Mouse (Mus musculus): ENCODE measurements around the gene Vps4a. TPM values are rescaled to one million over a fixed set of nuclear protein-coding genes. Genes with fewer than 3 reads are reported as not detected.
"Not testable (repeated sequence)": the region's sequence is repeated elsewhere in the genome, so short reads cannot be mapped to it uniquely, and the experiment has no call there.

Gene Vps4a
- polyA plus RNA-seq, 1 experiment from 2014 or later: 59.6 TPM

DNA sequence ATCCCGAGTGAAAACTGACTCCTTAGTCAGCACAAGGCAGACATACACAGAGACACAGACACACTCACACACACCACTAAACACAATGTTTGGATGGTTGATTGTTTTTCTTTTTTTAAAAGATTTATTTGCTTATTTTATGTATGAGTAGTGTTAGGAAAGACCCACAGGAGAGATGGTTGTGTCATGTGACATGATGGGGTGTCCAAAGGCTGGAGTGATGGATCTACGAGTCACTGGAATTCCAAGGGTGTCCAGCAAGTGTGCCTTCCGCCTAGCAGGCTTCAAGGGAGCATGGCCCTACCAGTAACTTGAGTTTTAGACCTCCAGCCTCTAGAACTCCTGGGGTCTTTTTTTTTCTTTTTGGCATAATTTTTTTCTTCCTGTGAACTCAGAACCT lies 1.7 kb upstream of the Vps4a start:
- no peak for TF ChIP-seq CTCF (IDR thresholded peaks at IDR 0.05)
- TF ChIP-seq EP300 (IDR thresholded peaks at IDR 0.05): no peak
- H3K9me3 ChIP-seq (ENCODE audit: low read length): no peaks in the 10 kb centered on the region
- H3K4me2 ChIP-seq (replicated peaks; ENCODE audit: low read depth, low read length): no peak overlapping the region
- H3K36me3 ChIP-seq (ENCODE audit: insufficient read depth, low read length): no peaks in the 10 kb centered on the region
- peaks cover 6% of the 10 kb centered on the region; the same call in 1 of the 2 replicates for H3K4me1 ChIP-seq (ENCODE audit: insufficient read depth, low read depth, low read length)
- no peak for DNase-seq (ENCODE audit: low spot score)
- no peaks in the 10 kb centered on the region for H3K27me3 ChIP-seq (replicated peaks; ENCODE audit: insufficient read depth, low read length)
- no peak overlapping the region for H3K27ac ChIP-seq (ENCODE audit: low read length)
- H3K9ac ChIP-seq (replicated peaks; ENCODE audit: low read depth): no peak overlapping the region
- ATAC-seq: no peak
- WGBS: 49% methylated on average over 3 of the region's 3 CpGs
- H3K4me3 ChIP-seq (ENCODE audit: low read depth, low read length): no peak overlapping the region

- ATAC-seq (no peak), DNase-seq (ENCODE audit: low spot score) (peak; percentile 35)
- H3K9me3 ChIP-seq (ENCODE audit: low read length): no peaks in the 10 kb centered on the region
- no peak overlapping the region for H3K4me3 ChIP-seq (ENCODE audit: low read depth, low read length)
- WGBS: 56% methylated on average over 5 of the region's 5 CpGs
- H3K9ac ChIP-seq (replicated peaks; ENCODE audit: low read depth): no peak overlapping the region
- TF ChIP-seq EP300 (IDR thresholded peaks at IDR 0.05) (no peak), CTCF (IDR thresholded peaks at IDR 0.05) (no peak)
- H3K27ac ChIP-seq (ENCODE audit: low read length): 0 out of 2 replicates have a peak overlapping the region, but pooled peaks have one; percentile 9
- no peaks in the 10 kb centered on the region for H3K27me3 ChIP-seq (replicated peaks; ENCODE audit: insufficient read depth, low read length)
- no peaks in the 10 kb centered on the region for H3K36me3 ChIP-seq (ENCODE audit: insufficient read depth, low read length)
- peaks cover 6% of the 10 kb centered on the region; the same call in 1 of the 2 replicates for H3K4me1 ChIP-seq (ENCODE audit: insufficient read depth, low read depth, low read length)
- no peak overlapping the region for H3K4me2 ChIP-seq (replicated peaks; ENCODE audit: low read depth, low read length)
Observed at GRCm38 (mm10) chr8:107030058-107030457, 964 bp upstream of the Vps4a start.

GRCm38 (mm10) chr8:107031577-107032090 lies 612 bp downstream of the Vps4a start:
- H3K27ac ChIP-seq (ENCODE audit: low read length): peak overlapping the region; percentile 87
- peaks cover 6% of the 10 kb centered on the region; the same call in 1 of the 2 replicates for H3K4me1 ChIP-seq (ENCODE audit: insufficient read depth, low read depth, low read length)
- H3K9ac ChIP-seq (replicated peaks; ENCODE audit: low read depth): peak overlapping the region; percentile 95
- no peaks in the 10 kb centered on the region for H3K27me3 ChIP-seq (replicated peaks; ENCODE audit: insufficient read depth, low read length)
- peak overlapping the region; percentile 88 for H3K4me3 ChIP-seq (ENCODE audit: low read depth, low read length)
- H3K9me3 ChIP-seq (ENCODE audit: low read length): no peaks in the 10 kb centered on the region
- WGBS: 0% methylated on average over 25 of the region's 40 CpGs
- 0 out of 2 replicates have a peak, but pooled peaks cover 5% of the 10 kb centered on the region for H3K36me3 ChIP-seq (ENCODE audit: insufficient read depth, low read length)
- DNase-seq (ENCODE audit: low spot score) (peak; percentile 44), ATAC-seq (peak; percentile 4; the same call in 1 of the 2 replicates)
- peak overlapping the region; percentile 81 for H3K4me2 ChIP-seq (replicated peaks; ENCODE audit: low read depth, low read length)
- 0 out of 2 replicates have a peak, but pooled peaks have one; percentile 3 for TF ChIP-seq CTCF (IDR thresholded peaks at IDR 0.05)
- no peak for TF ChIP-seq EP300 (IDR thresholded peaks at IDR 0.05)

GRCm38 (mm10) chr8:107033609-107034008 lies 2.6 kb downstream of the Vps4a start:
- H3K36me3 ChIP-seq (ENCODE audit: insufficient read depth, low read length); H3K27me3 ChIP-seq (replicated peaks; ENCODE audit: insufficient read depth, low read length); H3K27ac ChIP-seq (ENCODE audit: low read length); DNase-seq (ENCODE audit: low spot score); H3K4me3 ChIP-seq (ENCODE audit: low read depth, low read length); H3K4me1 ChIP-seq (ENCODE audit: insufficient read depth, low read depth, low read length); H3K9me3 ChIP-seq (ENCODE audit: low read length); H3K9ac ChIP-seq (replicated peaks; ENCODE audit: low read depth); ATAC-seq; H3K4me2 ChIP-seq (replicated peaks; ENCODE audit: low read depth, low read length): not testable (repeated sequence)
- WGBS: 98% methylated on average over 2 of the region's 2 CpGs

GRCm38 (mm10) chr8:107035641-107036040 lies 4.6 kb downstream of the Vps4a start:
- DNase-seq (ENCODE audit: low spot score): no peak
- TF ChIP-seq EP300 (IDR thresholded peaks at IDR 0.05): no peak
- ATAC-seq: no peak
- Histone ChIP-seq H3K4me2 (replicated peaks; ENCODE audit: low read depth, low read length) (no peak overlapping the region), H3K4me3 (ENCODE audit: low read depth, low read length) (no peak overlapping the region), H3K27ac (ENCODE audit: low read length) (no peak overlapping the region), H3K27me3 (replicated peaks; ENCODE audit: insufficient read depth, low read length) (no peaks in the 10 kb centered on the region), H3K36me3 (ENCODE audit: insufficient read depth, low read length) (0 out of 2 replicates have a peak, but pooled peaks cover 11% of the 10 kb centered on the region), H3K4me1 (ENCODE audit: insufficient read depth, low read depth, low read length) (peaks cover 6% of the 10 kb centered on the region; the same call in 1 of the 2 replicates), H3K9me3 (ENCODE audit: low read length) (no peaks in the 10 kb centered on the region), H3K9ac (replicated peaks; ENCODE audit: low read depth) (no peak overlapping the region)
- WGBS: 85% methylated on average over 3 of the region's 3 CpGs

DNA sequence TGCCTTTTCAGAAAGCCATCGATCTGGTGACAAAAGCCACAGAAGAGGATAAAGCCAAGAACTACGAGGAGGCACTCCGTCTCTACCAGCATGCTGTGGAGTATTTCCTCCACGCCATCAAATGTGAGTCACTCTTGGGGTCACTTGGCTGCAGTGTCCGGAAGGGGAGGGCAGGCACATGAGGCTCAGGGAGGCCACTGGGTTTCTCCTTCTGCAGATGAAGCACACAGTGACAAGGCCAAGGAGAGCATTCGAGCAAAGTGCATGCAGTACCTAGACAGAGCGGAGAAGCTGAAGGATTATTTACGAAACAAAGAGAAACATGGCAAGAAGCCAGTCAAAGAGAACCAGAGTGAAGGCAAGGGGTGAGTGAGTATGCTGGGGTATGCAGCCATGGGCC lies 5.6 kb downstream of the Vps4a start:
- H3K9ac ChIP-seq (replicated peaks; ENCODE audit: low read depth): no peak overlapping the region
- H3K27ac ChIP-seq (ENCODE audit: low read length): no peak overlapping the region
- 58% methylated on average over 8 of the region's 8 CpGs for WGBS
- peaks cover 16% of the 10 kb centered on the region; the same call in 1 of the 2 replicates for H3K36me3 ChIP-seq (ENCODE audit: insufficient read depth, low read length)
- ATAC-seq (peak; percentile 40; the same call in 1 of the 2 replicates), DNase-seq (ENCODE audit: low spot score) (no peak)
- no peaks in the 10 kb centered on the region for H3K9me3 ChIP-seq (ENCODE audit: low read length)
- H3K4me2 ChIP-seq (replicated peaks; ENCODE audit: low read depth, low read length): no peak overlapping the region
- no peaks in the 10 kb centered on the region for H3K27me3 ChIP-seq (replicated peaks; ENCODE audit: insufficient read depth, low read length)
- TF ChIP-seq EP300 (IDR thresholded peaks at IDR 0.05) (no peak), CTCF (IDR thresholded peaks at IDR 0.05) (no peak)
- H3K4me1 ChIP-seq (ENCODE audit: insufficient read depth, low read depth, low read length): peaks cover 6% of the 10 kb centered on the region; the same call in 1 of the 2 replicates
- H3K4me3 ChIP-seq (ENCODE audit: low read depth, low read length): no peak overlapping the region

Data from lung, postnatal 0 days (tissue).